Mouse (Mus musculus) thymus, adult 2 months (tissue): ENCODE results near the gene Lhcgr.

ENCODE experiments used
- CTCF ChIP-seq: fragments of 200-500 bp; IDR thresholded peaks from 2 replicates; pipeline ENCODE4 v1.5.1; 2012; ENCODE audit warnings: mild to moderate bottlenecking, control low read depth, low read length, moderate library complexity, borderline replicate concordance; ENCODE audit not compliant: control insufficient read depth, poor library complexity, insufficient read depth; ENCODE audit errors: extremely low read depth
- POLR2A ChIP-seq: fragments of 200-500 bp; IDR thresholded peaks from 2 replicates; pipeline ENCODE4 v1.6.1; 2012; ENCODE audit warnings: mild to moderate bottlenecking, low read length, control low read depth, moderate library complexity; ENCODE audit not compliant: control insufficient read depth, poor library complexity, insufficient read depth; ENCODE audit errors: extremely low read depth

DNA sequence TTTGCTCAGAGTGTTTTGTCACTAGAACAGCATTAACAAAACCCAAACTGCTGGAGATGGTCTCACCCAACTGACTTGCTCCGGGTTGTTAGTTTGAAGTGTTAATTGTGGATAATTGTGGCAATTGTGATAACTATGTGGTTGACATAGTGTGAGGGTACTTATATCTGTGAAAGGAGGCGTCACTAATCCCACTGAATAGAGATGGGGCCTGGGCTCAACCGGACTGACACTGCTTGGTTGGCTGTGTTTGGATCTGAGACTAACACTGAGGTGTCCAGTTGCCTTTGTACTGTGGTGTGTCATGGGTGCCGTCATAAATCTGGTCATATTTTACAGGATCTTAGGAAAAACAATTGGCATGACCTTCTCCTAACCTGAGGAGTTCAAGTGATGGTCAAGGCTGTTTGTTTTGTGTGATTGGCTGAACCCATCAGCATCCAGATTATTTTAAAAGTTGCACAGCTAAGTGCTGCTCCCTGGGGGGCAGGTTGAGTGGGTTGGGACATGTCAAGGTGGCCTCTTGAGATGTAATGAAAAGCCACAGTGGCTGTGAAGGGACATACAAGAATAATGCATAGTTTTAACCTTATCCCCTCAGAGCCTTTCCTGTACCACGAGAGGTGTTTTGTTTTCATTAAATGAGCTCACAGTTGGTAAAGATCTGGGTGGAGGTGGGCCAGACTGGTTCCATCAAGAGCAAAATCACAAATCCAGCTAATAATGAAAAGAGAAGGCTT is 28.2 kb downstream of the Lhcgr start:
- TF ChIP-seq POLR2A (no peak), CTCF (no peak)
